Mouse (Mus musculus) lung, postnatal 0 days (tissue): Measurements from ENCODE around the gene Spc25.

Experiments
- CTCF ChIP-seq: IDR thresholded peaks from 2 replicates; pipeline ENCODE4 v1.5.1; 2016; ENCODE audit warnings: antibody characterized with exemption, mild to moderate bottlenecking
- EP300 ChIP-seq: IDR thresholded peaks from 2 replicates; pipeline ENCODE4 v1.6.1; 2016; ENCODE audit warnings: antibody characterized with exemption, mild to moderate bottlenecking, control low read depth

DNA sequence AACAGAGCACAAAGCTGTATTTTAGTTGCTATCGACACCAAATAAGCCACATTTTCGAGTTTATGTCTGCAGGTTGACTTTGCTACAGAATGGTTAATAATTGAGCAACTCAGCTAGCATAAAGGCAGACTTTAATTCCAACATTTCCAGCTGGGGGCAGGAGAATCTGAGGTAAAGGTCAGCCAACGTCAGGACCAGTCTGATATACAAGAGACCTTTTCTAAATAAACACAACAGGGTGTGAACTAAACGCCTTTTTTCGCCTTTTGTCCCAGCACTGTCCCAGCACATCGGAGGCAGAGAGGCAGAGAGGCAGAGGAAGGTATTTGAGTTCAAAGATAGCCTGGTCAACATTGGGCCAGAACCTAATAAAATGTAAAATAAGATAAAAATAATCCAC, 809 bp downstream of the Spc25 start:
- TF ChIP-seq CTCF (no peak), EP300 (no peak)
